Mouse (Mus musculus): ENCODE measurements at regions not wholly inside any gene's neighbourhood (a gene's known extent, or its start where the extent isn't known, plus 50 kb on each side); places are given as distances from the start of the nearest gene placed in this dataset.

DNA sequence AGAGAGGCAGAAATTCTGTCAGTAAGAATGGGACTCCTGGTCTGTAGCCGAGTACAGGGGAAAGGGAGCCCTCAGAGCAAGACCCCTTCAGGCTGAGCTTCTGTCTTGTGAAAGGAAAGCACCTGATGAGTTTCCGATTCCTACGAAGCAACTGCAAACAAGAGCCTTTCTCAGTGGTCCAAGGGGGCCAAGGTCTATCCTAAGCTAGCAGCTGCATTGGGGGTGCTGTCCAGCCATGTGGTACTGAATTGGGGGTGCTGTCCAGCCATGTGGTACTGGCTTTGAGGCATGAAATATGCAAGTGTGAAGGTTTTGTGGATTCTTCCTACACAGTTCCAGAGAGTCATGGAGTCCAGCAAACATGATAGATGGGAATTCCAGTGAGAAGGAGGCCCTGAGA lies 202.7 kb upstream of the Glra1 start:
- Histone ChIP-seq H3K27ac (ENCODE audit: low read depth, low read length) (no peak overlapping the region), H3K27me3 (ENCODE audit: control insufficient read depth, insufficient read depth, low read length) (no peaks in the 10 kb centered on the region), H3K36me3 (ENCODE audit: control insufficient read depth, insufficient read depth, low read length) (no peaks in the 10 kb centered on the region), H3K4me1 (ENCODE audit: control insufficient read depth, insufficient read depth, low read length) (no peaks in the 10 kb centered on the region), H3K4me3 (ENCODE audit: low read length) (no peak overlapping the region), H3K9me3 (ENCODE audit: control insufficient read depth, low read length) (no peaks in the 10 kb centered on the region), H3K9ac (ENCODE audit: low read depth, low read length) (no peak overlapping the region), H3K4me2 (replicated peaks; ENCODE audit: low read depth, low read length) (no peak overlapping the region)
- no peak for ATAC-seq (ENCODE audit: low FRiP score, low TSS enrichment)
- 89% methylated on average over 3 of the region's 3 CpGs for WGBS

DNA sequence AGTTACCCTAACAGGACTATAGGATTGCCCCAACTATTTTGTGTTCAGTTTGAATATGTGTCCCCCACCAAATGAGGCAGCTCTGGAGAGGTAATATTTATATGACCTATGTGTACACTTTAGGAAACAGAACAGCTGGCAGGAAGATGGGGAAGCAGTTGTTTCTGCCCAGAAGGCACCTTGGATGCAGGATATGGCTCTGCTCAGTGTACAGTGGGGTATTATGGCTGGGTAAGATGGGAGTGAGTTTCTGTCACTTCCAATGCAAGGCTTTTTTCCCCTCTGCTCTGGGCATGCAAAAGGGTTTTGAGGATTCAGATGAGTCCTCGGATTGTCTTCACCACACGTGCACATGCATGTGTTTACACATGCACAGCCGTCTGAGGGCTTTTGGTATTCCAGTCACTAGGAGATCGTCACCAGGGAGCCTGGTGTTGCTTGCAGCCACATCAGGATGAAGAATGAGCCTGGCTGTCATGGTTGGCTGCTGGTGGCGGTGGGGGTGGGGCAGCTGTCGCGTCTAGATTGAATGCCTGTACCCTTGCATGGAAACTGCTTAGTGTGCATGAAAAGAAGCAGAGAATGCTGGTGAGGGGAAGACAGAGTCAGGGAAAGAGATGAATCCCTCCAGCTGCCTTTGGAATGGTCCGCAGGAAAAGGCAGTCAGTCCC lies 183.3 kb upstream of the Glra1 start:
- Histone ChIP-seq H3K4me3 (ENCODE audit: low read length) (no peak overlapping the region), H3K9ac (ENCODE audit: low read depth, low read length) (no peak overlapping the region), H3K36me3 (ENCODE audit: control insufficient read depth, insufficient read depth, low read length) (no peaks in the 10 kb centered on the region), H3K9me3 (ENCODE audit: control insufficient read depth, low read length) (no peaks in the 10 kb centered on the region), H3K27me3 (ENCODE audit: control insufficient read depth, insufficient read depth, low read length) (no peaks in the 10 kb centered on the region), H3K4me1 (ENCODE audit: control insufficient read depth, insufficient read depth, low read length) (no peaks in the 10 kb centered on the region), H3K4me2 (replicated peaks; ENCODE audit: low read depth, low read length) (no peak overlapping the region), H3K27ac (ENCODE audit: low read depth, low read length) (no peak overlapping the region)
- WGBS = 20% methylated on average over 8 of the region's 8 CpGs
- peak; percentile 57; the same call in 1 of the 2 replicates for ATAC-seq (ENCODE audit: low FRiP score, low TSS enrichment)

DNA sequence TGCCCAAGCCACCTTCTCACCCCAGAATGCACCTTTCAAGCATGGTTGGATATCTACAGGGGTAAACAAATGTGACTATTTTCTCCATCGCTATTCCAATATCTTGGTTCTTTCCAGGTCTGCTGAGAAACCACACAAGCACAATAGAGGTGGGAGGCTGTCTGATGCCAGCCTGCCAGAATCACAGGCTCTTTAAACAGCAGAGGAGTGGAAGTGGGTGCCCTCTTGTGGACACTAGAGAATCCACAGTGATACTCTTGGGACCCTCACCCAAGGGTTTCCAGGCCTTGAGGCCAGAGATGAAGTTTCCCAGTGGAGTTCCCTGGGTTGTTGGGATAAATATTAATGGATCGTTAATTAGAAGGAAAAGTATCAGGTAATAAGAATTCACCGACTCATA lies 181.6 kb upstream of the Glra1 start:
- WGBS = 81% methylated on average over 3 of the region's 3 CpGs
- H3K36me3 ChIP-seq (ENCODE audit: control insufficient read depth, insufficient read depth, low read length) = no peaks in the 10 kb centered on the region
- no peak for ATAC-seq (ENCODE audit: low FRiP score, low TSS enrichment)

DNA sequence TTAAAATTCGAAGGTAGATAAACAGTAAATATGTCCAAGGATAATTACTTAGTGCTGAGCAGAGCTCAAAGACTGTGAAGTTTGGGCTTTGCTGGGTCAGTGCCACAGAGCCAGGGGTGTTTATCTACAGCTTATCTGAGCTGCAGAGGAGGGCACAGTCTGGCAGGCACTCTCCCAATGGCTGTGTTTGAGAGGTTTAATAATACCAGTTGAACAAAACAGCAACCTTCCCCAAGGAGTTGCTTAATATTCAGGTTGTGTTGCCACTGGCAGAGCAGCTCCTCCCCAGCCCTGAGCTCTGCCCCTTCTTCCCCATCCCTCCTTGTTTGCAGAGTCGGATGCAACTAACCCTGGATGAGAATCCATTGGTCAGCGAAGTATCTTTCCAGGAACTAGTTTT lies 173.0 kb upstream of the Glra1 start:
- Histone ChIP-seq H3K27me3 (ENCODE audit: control insufficient read depth, insufficient read depth, low read length) (no peaks in the 10 kb centered on the region), H3K27ac (ENCODE audit: low read depth, low read length) (no peak overlapping the region), H3K9me3 (ENCODE audit: control insufficient read depth, low read length) (no peaks in the 10 kb centered on the region), H3K36me3 (ENCODE audit: control insufficient read depth, insufficient read depth, low read length) (no peaks in the 10 kb centered on the region), H3K9ac (ENCODE audit: low read depth, low read length) (no peak overlapping the region), H3K4me1 (ENCODE audit: control insufficient read depth, insufficient read depth, low read length) (no peaks in the 10 kb centered on the region), H3K4me3 (ENCODE audit: low read length) (no peak overlapping the region), H3K4me2 (replicated peaks; ENCODE audit: low read depth, low read length) (no peak overlapping the region)
- no peak for ATAC-seq (ENCODE audit: low FRiP score, low TSS enrichment)
- 81% methylated on average over 3 of the region's 3 CpGs for WGBS

More for the DNA sequence above, 181.6 kb upstream of the Glra1 start:
- Histone ChIP-seq H3K9me3 (ENCODE audit: control insufficient read depth, low read length) (no peaks in the 10 kb centered on the region), H3K4me1 (ENCODE audit: control insufficient read depth, insufficient read depth, low read length) (no peaks in the 10 kb centered on the region), H3K4me2 (replicated peaks; ENCODE audit: low read depth, low read length) (no peak overlapping the region), H3K4me3 (ENCODE audit: low read length) (no peak overlapping the region), H3K27ac (ENCODE audit: low read depth, low read length) (no peak overlapping the region), H3K27me3 (ENCODE audit: control insufficient read depth, insufficient read depth, low read length) (no peaks in the 10 kb centered on the region), H3K9ac (ENCODE audit: low read depth, low read length) (no peak overlapping the region)

- Histone ChIP-seq H3K27ac (ENCODE audit: low read depth, low read length) (no peak overlapping the region), H3K4me1 (ENCODE audit: control insufficient read depth, insufficient read depth, low read length) (no peaks in the 10 kb centered on the region), H3K36me3 (ENCODE audit: control insufficient read depth, insufficient read depth, low read length) (no peaks in the 10 kb centered on the region), H3K9ac (ENCODE audit: low read depth, low read length) (no peak overlapping the region), H3K9me3 (ENCODE audit: control insufficient read depth, low read length) (no peaks in the 10 kb centered on the region), H3K27me3 (ENCODE audit: control insufficient read depth, insufficient read depth, low read length) (no peaks in the 10 kb centered on the region), H3K4me2 (replicated peaks; ENCODE audit: low read depth, low read length) (no peak overlapping the region), H3K4me3 (ENCODE audit: low read length) (no peak overlapping the region)
- 80% methylated on average over 2 of the region's 2 CpGs for WGBS
- no peak for ATAC-seq (ENCODE audit: low FRiP score, low TSS enrichment)
Measured at GRCm38 (mm10) chr11:55780011-55780410, 172.0 kb upstream of the Glra1 start.

DNA sequence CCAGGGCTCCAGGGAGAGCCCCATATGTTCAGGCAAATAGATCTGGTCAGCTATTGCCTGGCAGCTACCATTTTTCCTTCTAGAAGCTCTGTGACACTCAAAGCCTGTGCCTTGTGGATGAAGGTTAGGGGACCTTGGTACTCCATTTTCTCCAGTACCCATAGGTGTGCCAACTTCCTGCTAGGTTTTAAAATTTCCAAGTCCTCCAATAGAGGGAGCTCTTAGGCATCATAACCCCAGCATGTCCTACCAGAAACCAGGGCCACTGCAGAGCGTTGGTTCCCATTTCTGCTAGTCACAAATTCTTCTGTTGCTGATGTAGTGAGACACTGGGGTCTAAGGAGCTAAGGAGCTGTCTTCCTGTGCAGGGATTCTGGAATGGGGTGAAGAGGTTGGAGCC lies 165.3 kb upstream of the Glra1 start:
- Histone ChIP-seq H3K27me3 (ENCODE audit: control insufficient read depth, insufficient read depth, low read length) (no peaks in the 10 kb centered on the region), H3K4me2 (replicated peaks; ENCODE audit: low read depth, low read length) (no peak overlapping the region), H3K36me3 (ENCODE audit: control insufficient read depth, insufficient read depth, low read length) (no peaks in the 10 kb centered on the region), H3K4me3 (ENCODE audit: low read length) (no peak overlapping the region), H3K4me1 (ENCODE audit: control insufficient read depth, insufficient read depth, low read length) (no peaks in the 10 kb centered on the region), H3K9ac (ENCODE audit: low read depth, low read length) (no peak overlapping the region), H3K9me3 (ENCODE audit: control insufficient read depth, low read length) (no peaks in the 10 kb centered on the region), H3K27ac (ENCODE audit: low read depth, low read length) (no peak overlapping the region)
- ATAC-seq (ENCODE audit: low FRiP score, low TSS enrichment) = no peak
- WGBS = 65% methylated on average over 1 of the region's 1 CpGs

DNA sequence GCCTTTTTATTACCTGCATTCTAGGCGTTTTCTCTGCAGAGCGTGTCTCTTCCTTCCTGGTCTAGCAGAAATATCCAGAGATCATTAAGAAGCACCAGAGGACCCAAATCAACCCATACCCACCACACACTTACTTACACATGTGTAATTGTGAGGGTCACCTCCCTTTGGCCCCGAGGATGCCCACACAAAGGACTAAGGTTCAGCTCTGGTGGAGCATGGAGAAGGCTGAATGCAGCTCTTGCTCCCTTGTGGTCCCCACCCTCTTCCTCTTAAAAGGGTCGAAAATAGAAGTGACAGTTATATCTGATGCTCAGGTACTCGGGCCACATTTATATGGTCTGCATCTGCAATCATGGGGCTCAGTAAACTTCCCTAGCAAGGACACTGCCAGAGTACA lies 164.5 kb upstream of the Glra1 start:
- Histone ChIP-seq H3K4me2 (replicated peaks; ENCODE audit: low read depth, low read length) (no peak overlapping the region), H3K4me3 (ENCODE audit: low read length) (no peak overlapping the region), H3K27ac (ENCODE audit: low read depth, low read length) (no peak overlapping the region), H3K4me1 (ENCODE audit: control insufficient read depth, insufficient read depth, low read length) (no peaks in the 10 kb centered on the region), H3K36me3 (ENCODE audit: control insufficient read depth, insufficient read depth, low read length) (no peaks in the 10 kb centered on the region), H3K9me3 (ENCODE audit: control insufficient read depth, low read length) (no peaks in the 10 kb centered on the region), H3K27me3 (ENCODE audit: control insufficient read depth, insufficient read depth, low read length) (no peaks in the 10 kb centered on the region), H3K9ac (ENCODE audit: low read depth, low read length) (no peak overlapping the region)
- ATAC-seq (ENCODE audit: low FRiP score, low TSS enrichment) = no peak
- WGBS = 42% methylated on average over 5 of the region's 5 CpGs

- no peaks in the 10 kb centered on the region for H3K27me3 ChIP-seq (ENCODE audit: control insufficient read depth, insufficient read depth, low read length)
- H3K27ac ChIP-seq (ENCODE audit: low read depth, low read length) = no peak overlapping the region
- no peak overlapping the region for H3K4me3 ChIP-seq (ENCODE audit: low read length)
- ATAC-seq (ENCODE audit: low FRiP score, low TSS enrichment) = no peak
- H3K36me3 ChIP-seq (ENCODE audit: control insufficient read depth, insufficient read depth, low read length) = no peaks in the 10 kb centered on the region
- no peak overlapping the region for H3K4me2 ChIP-seq (replicated peaks; ENCODE audit: low read depth, low read length)
- H3K4me1 ChIP-seq (ENCODE audit: control insufficient read depth, insufficient read depth, low read length) = no peaks in the 10 kb centered on the region
- WGBS = 62% methylated on average over 13 of the region's 13 CpGs
- H3K9ac ChIP-seq (ENCODE audit: low read depth, low read length) = no peak overlapping the region
- no peaks in the 10 kb centered on the region for H3K9me3 ChIP-seq (ENCODE audit: control insufficient read depth, low read length)
Measured at GRCm38 (mm10) chr11:55772107-55772506, 164.1 kb upstream of the Glra1 start.

DNA sequence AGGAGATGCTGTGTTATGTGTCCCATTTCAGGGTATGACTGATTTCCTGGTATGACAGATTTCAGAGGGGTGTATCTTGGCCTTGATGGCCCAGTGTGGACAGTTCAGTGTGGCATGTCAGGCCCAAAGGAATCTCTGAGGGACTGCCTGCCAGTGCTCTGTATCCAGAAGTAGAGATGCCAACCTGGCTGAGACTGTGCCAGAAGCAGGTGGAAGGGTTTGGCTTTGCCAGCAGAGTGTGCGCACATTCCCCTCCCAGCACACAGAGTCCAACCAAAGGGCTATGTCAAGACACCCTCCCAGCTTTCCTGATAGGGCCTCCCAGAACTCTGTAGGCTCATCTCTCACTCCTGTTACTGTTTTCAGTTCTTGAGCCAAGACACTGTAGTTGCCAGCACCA lies 156.8 kb upstream of the Glra1 start:
- no peaks in the 10 kb centered on the region for H3K9me3 ChIP-seq (ENCODE audit: control insufficient read depth, low read length)
- no peak for ATAC-seq (ENCODE audit: low FRiP score, low TSS enrichment)
- H3K4me3 ChIP-seq (ENCODE audit: low read length) = no peak overlapping the region
- no peaks in the 10 kb centered on the region for H3K4me1 ChIP-seq (ENCODE audit: control insufficient read depth, insufficient read depth, low read length)
- H3K9ac ChIP-seq (ENCODE audit: low read depth, low read length) = no peak overlapping the region
- 100% methylated on average over 1 of the region's 1 CpGs for WGBS
- H3K27ac ChIP-seq (ENCODE audit: low read depth, low read length) = no peak overlapping the region
- H3K4me2 ChIP-seq (replicated peaks; ENCODE audit: low read depth, low read length) = no peak overlapping the region
- no peaks in the 10 kb centered on the region for H3K27me3 ChIP-seq (ENCODE audit: control insufficient read depth, insufficient read depth, low read length)
- H3K36me3 ChIP-seq (ENCODE audit: control insufficient read depth, insufficient read depth, low read length) = no peaks in the 10 kb centered on the region
